11 mouse cellular contexts compared by ENCODE assay signal in genomic region chr9:50724661-50725330, GRCm38 (mm10). TPM values are rescaled to one million over a fixed set of nuclear protein-coding genes. Genes with fewer than 3 reads are reported as not detected.
DNase-seq lines count a peak whose midpoint lies in the region; ATAC-seq lines count a peak whose summit lies in the region.
"Had no signal": no experiment of that assay in that cellular context is flagged by ENCODE, and none has a peak within 500 bp of the region (broad histone marks: within the 10 kb centered on the region; RNA-seq: fewer than 3 reads in every experiment).

No protein-coding gene starts in this region.

- WGBS in heart, embryonic 12.5 days: 35% methylated on average over 3 of the region's 3 CpGs
- WGBS in heart, embryonic 11.5 days (ENCODE audit: insufficient replicate concordance): 49% methylated on average over 3 of the region's 3 CpGs
- 49% methylated on average over 3 of the region's 3 CpGs for WGBS in forebrain, embryonic 11.5 days
- 22% methylated on average over 3 of the region's 3 CpGs for WGBS in limb, embryonic 13.5 days

- H3K9ac ChIP-seq in heart, embryonic 12.5 days: peak overlapping the region; percentile 38; the same call in 1 of the 2 replicates
- no peak overlapping the region for H3K9ac ChIP-seq in heart, embryonic 11.5 days (ENCODE audit: low read depth, low read length)
- no peak overlapping the region for H3K9ac ChIP-seq in forebrain, embryonic 11.5 days (ENCODE audit: low read length)
- H3K9ac ChIP-seq in limb, embryonic 13.5 days: no peak overlapping the region; the same call in 1 of the 2 replicates

- no peaks in the 10 kb centered on the region for H3K27me3 ChIP-seq in heart, embryonic 12.5 days (replicated peaks)
- H3K27me3 ChIP-seq in heart, embryonic 11.5 days (ENCODE audit: control insufficient read depth, insufficient read depth, low read length): no peaks in the 10 kb centered on the region
- H3K27me3 ChIP-seq in forebrain, embryonic 11.5 days (ENCODE audit: control insufficient read depth, insufficient read depth, low read length): no peaks in the 10 kb centered on the region
- no peaks in the 10 kb centered on the region for H3K27me3 ChIP-seq in limb, embryonic 13.5 days

- no peak overlapping the region for H3K4me3 ChIP-seq in heart, embryonic 12.5 days
- H3K4me3 ChIP-seq in heart, embryonic 11.5 days (ENCODE audit: low read depth, low read length): no peak overlapping the region
- H3K4me3 ChIP-seq in forebrain, embryonic 11.5 days (ENCODE audit: low read depth, low read length): no peak overlapping the region
- H3K4me3 ChIP-seq in limb, embryonic 13.5 days: no peak overlapping the region
- H3K4me3 ChIP-seq: erythroblast, embryonic 14.5 days had no signal

- ATAC-seq in heart, embryonic 12.5 days (ENCODE audit: insufficient number of reproducible peaks, low FRiP score): no peak
- ATAC-seq in heart, embryonic 11.5 days (replicated peaks; ENCODE audit: insufficient number of reproducible peaks, low FRiP score, low TSS enrichment): no peak
- ATAC-seq in forebrain, embryonic 11.5 days (replicated peaks; ENCODE audit: low FRiP score): no peak
- ATAC-seq in limb, embryonic 13.5 days (ENCODE audit: low FRiP score, low read depth): no peak

- peak; percentile 42 for DNase-seq in adipocyte (ENCODE audit: low spot score)
- DNase-seq in forebrain, embryonic 11.5 days (ENCODE audit: low spot score): no peak
- no peak for DNase-seq in urinary bladder, postnatal 4 days (ENCODE audit: low spot score in 2 of 2)
- DNase-seq in urinary bladder, postnatal 25 days (ENCODE audit: low spot score): no peak
- no peak for DNase-seq in lung, postnatal 14 days
- DNase-seq: lung, adult 2 months; right cerebral cortex, postnatal 25 days had no signal

- peaks cover 58% of the 10 kb centered on the region for H3K4me1 ChIP-seq in heart, embryonic 12.5 days (replicated peaks)
- peaks cover 22% of the 10 kb centered on the region for H3K4me1 ChIP-seq in heart, embryonic 11.5 days (ENCODE audit: control insufficient read depth, insufficient read depth, low read length)
- H3K4me1 ChIP-seq in forebrain, embryonic 11.5 days (replicated peaks; ENCODE audit: control insufficient read depth, insufficient read depth, low read length): peaks cover 16% of the 10 kb centered on the region
- H3K4me1 ChIP-seq in limb, embryonic 13.5 days: peaks cover 68% of the 10 kb centered on the region

- H3K9me3 ChIP-seq in heart, embryonic 12.5 days (replicated peaks): no peaks in the 10 kb centered on the region
- no peaks in the 10 kb centered on the region for H3K9me3 ChIP-seq in heart, embryonic 11.5 days (replicated peaks; ENCODE audit: control insufficient read depth, low read length)
- H3K9me3 ChIP-seq in forebrain, embryonic 11.5 days (ENCODE audit: control insufficient read depth, low read length): no peaks in the 10 kb centered on the region
- H3K9me3 ChIP-seq in limb, embryonic 13.5 days: no peaks in the 10 kb centered on the region

- peak overlapping the region; percentile 72 for H3K27ac ChIP-seq in heart, embryonic 12.5 days (ENCODE audit: poor library complexity, severe bottlenecking)
- H3K27ac ChIP-seq in heart, embryonic 11.5 days (ENCODE audit: low read depth, low read length): no peak overlapping the region
- H3K27ac ChIP-seq in forebrain, embryonic 11.5 days (ENCODE audit: low read depth, low read length): 0 out of 2 replicates have a peak overlapping the region, but pooled peaks have one; percentile 0
- no peak overlapping the region for H3K27ac ChIP-seq in limb, embryonic 13.5 days

- no peak overlapping the region for H3K4me2 ChIP-seq in heart, embryonic 12.5 days
- no peak overlapping the region for H3K4me2 ChIP-seq in heart, embryonic 11.5 days
- H3K4me2 ChIP-seq in forebrain, embryonic 11.5 days (ENCODE audit: low read depth, low read length, severe bottlenecking): no peak overlapping the region
- H3K4me2 ChIP-seq in limb, embryonic 13.5 days (replicated peaks): peak overlapping the region; percentile 14

- no peaks in the 10 kb centered on the region for H3K36me3 ChIP-seq in heart, embryonic 12.5 days
- no peaks in the 10 kb centered on the region for H3K36me3 ChIP-seq in heart, embryonic 11.5 days (ENCODE audit: control insufficient read depth, insufficient read depth, low read length)
- no peaks in the 10 kb centered on the region for H3K36me3 ChIP-seq in forebrain, embryonic 11.5 days (ENCODE audit: control insufficient read depth, insufficient read depth, low read length)
- no peaks in the 10 kb centered on the region for H3K36me3 ChIP-seq in limb, embryonic 13.5 days

RNA-seq across cellular contexts. Expression of gene Dixdc1, which starts 14.5 kb away (rescaled TPM):
- 9.2 and 10.8 TPM in 2 replicates for polyA plus RNA-seq in heart, embryonic 12.5 days (2016; fragmentation: Nextera tagmentation; extraction: Ambion mirVana)
- polyA plus RNA-seq in heart, embryonic 11.5 days (2014; fragmentation: Nextera tagmentation; extraction: Ambion mirVana): 7.3 and 7.5 TPM in 2 replicates
- polyA plus RNA-seq in forebrain, embryonic 11.5 days (2014; fragmentation: Nextera tagmentation; extraction: Ambion mirVana): 18.1 and 19.5 TPM in 2 replicates
- 18.6 and 23.6 TPM in 2 replicates for polyA plus RNA-seq in limb, embryonic 13.5 days (2015; fragmentation: Nextera tagmentation; extraction: Ambion mirVana)
- polyA plus RNA-seq: erythroblast, embryonic 14.5 days had no signal

RNA-seq across cellular contexts. Expression of gene 2310030G06Rik, which starts 21.5 kb away (rescaled TPM):
- 9.5 and 13.2 TPM in 2 replicates for polyA plus RNA-seq in heart, embryonic 12.5 days (2016; fragmentation: Nextera tagmentation; extraction: Ambion mirVana)
- polyA plus RNA-seq in heart, embryonic 11.5 days (2014; fragmentation: Nextera tagmentation; extraction: Ambion mirVana): 7.7 and 9.4 TPM in 2 replicates
- 0.79 and 2.3 TPM in 2 replicates for polyA plus RNA-seq in forebrain, embryonic 11.5 days (2014; fragmentation: Nextera tagmentation; extraction: Ambion mirVana)
- polyA plus RNA-seq in limb, embryonic 13.5 days (2015; fragmentation: Nextera tagmentation; extraction: Ambion mirVana): 3.8 and 4.7 TPM in 2 replicates
- polyA plus RNA-seq: erythroblast, embryonic 14.5 days had no signal

RNA-seq across cellular contexts. Expression of gene Cryab, which starts 26.3 kb away (rescaled TPM):
- 1,032 and 1,048 TPM in 2 replicates for polyA plus RNA-seq in heart, embryonic 12.5 days (2016; fragmentation: Nextera tagmentation; extraction: Ambion mirVana)
- 841 and 878 TPM in 2 replicates for polyA plus RNA-seq in heart, embryonic 11.5 days (2014; fragmentation: Nextera tagmentation; extraction: Ambion mirVana)
- 5.5 and 6.0 TPM in 2 replicates for polyA plus RNA-seq in forebrain, embryonic 11.5 days (2014; fragmentation: Nextera tagmentation; extraction: Ambion mirVana)
- 71.2 and 74.0 TPM in 2 replicates for polyA plus RNA-seq in limb, embryonic 13.5 days (2015; fragmentation: Nextera tagmentation; extraction: Ambion mirVana)
- polyA plus RNA-seq: erythroblast, embryonic 14.5 days had no signal

RNA-seq across cellular contexts. Expression of gene Hspb2, which starts 27.4 kb away (rescaled TPM):
- 284 and 285 TPM in 2 replicates for polyA plus RNA-seq in heart, embryonic 12.5 days (2016; fragmentation: Nextera tagmentation; extraction: Ambion mirVana)
- polyA plus RNA-seq in heart, embryonic 11.5 days (2014; fragmentation: Nextera tagmentation; extraction: Ambion mirVana): 319 and 338 TPM in 2 replicates
- polyA plus RNA-seq in forebrain, embryonic 11.5 days (2014; fragmentation: Nextera tagmentation; extraction: Ambion mirVana): 0.73 TPM in 1 of 2 replicates, not detected in the other
- polyA plus RNA-seq in limb, embryonic 13.5 days (2015; fragmentation: Nextera tagmentation; extraction: Ambion mirVana): 37.8 and 39.3 TPM in 2 replicates
- polyA plus RNA-seq: erythroblast, embryonic 14.5 days had no signal

RNA-seq across cellular contexts. Expression of gene Fdxacb1, which starts 43.2 kb away (rescaled TPM):
- 8.0 and 10.3 TPM in 2 replicates for polyA plus RNA-seq in heart, embryonic 12.5 days (2016; fragmentation: Nextera tagmentation; extraction: Ambion mirVana)
- 9.8 and 9.9 TPM in 2 replicates for polyA plus RNA-seq in heart, embryonic 11.5 days (2014; fragmentation: Nextera tagmentation; extraction: Ambion mirVana)
- 12.6 and 14.0 TPM in 2 replicates for polyA plus RNA-seq in forebrain, embryonic 11.5 days (2014; fragmentation: Nextera tagmentation; extraction: Ambion mirVana)
- 11.0 and 11.3 TPM in 2 replicates for polyA plus RNA-seq in limb, embryonic 13.5 days (2015; fragmentation: Nextera tagmentation; extraction: Ambion mirVana)

Comparison
In these comparisons a context has a peak if more than half of its experiments do, and no peak if none do; other contexts are left out.
1. H3K27ac ChIP-seq: peak in heart, embryonic 12.5 days (single experiment) and forebrain, embryonic 11.5 days (single experiment); none in heart, embryonic 11.5 days (single experiment) and limb, embryonic 13.5 days (single experiment).
2. RNA of gene Cryab, which starts 26.3 kb away (polyA plus RNA-seq): 1,032 to 1,048 TPM in heart, embryonic 12.5 days and 841 to 878 TPM in heart, embryonic 11.5 days; 71.2 to 74.0 TPM in limb, embryonic 13.5 days and 5.5 to 6.0 TPM in forebrain, embryonic 11.5 days; every median in the first group is over 10 times any median in the second.